In the genomic region with DNA sequence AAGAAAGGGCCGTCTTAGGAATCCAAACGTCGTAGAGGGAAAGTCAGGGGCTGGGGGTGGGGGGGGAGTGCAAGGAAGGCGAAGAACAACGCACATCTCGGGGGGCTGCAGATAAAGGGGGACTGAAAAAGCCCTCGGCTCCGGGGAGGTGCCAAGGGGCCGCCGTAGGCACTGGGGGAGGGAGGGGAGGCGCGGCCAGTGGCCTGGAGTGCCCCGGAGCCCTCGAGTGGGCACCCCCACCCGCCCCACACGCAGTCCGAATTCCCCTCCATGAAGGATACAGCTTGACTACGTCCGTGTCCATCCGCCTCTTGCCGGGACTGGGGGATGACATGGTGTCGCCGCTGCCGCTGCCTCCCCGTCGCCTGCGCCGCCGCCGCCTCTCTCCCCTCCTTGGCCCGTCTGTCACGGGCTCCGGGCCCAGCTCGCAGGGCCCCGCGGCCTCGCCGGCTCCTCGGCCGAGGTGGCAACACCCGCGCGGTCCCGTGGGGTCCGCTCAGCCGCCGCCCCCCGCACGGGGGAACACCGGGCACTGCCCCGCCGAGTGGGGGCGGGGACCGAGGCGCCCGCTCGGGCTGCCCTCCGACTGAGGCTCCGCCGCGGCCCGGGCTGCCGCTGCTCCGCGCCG, we compare ENCODE assay signal across 8 mouse cellular contexts. TPM values are rescaled to one million over a fixed set of nuclear protein-coding genes. Genes with fewer than 3 reads are reported as not detected.
DNase-seq lines count a peak whose midpoint lies in the region; ATAC-seq and TF ChIP-seq lines count a peak whose summit lies in the region.
"Not testable (repeated sequence)": the region's sequence is repeated elsewhere in the genome, so short reads cannot be mapped to it uniquely, and the experiment has no call there.

No protein-coding gene starts in this region.

- WGBS in hindbrain, embryonic 13.5 days = 0% methylated on average over 28 of the region's 66 CpGs
- under 1% methylated on average over 49 of the region's 66 CpGs for WGBS in lung, embryonic 15.5 days

- ATAC-seq in G1E (ENCODE audit: extremely low read depth, insufficient number of reproducible peaks, low FRiP score, poor library complexity, severe bottlenecking) = not testable (repeated sequence)
- ATAC-seq in hindbrain, embryonic 13.5 days (ENCODE audit: low FRiP score) = peak; percentile 40
- peak; percentile 58 for ATAC-seq in lung, embryonic 15.5 days (ENCODE audit: borderline replicate concordance, extremely low read depth, low FRiP score, low TSS enrichment)

- H3K36me3 ChIP-seq in G1E (replicated peaks); hindbrain, embryonic 13.5 days; lung, embryonic 15.5 days: not testable (repeated sequence)

- H3K4me1 ChIP-seq in G1E (ENCODE audit: insufficient read depth, low read depth, low read length) = peaks cover 70% of the 10 kb centered on the region
- H3K4me1 ChIP-seq in cortical plate, adult 2 months (ENCODE audit: control insufficient read depth, insufficient read depth, low read length) = not testable (repeated sequence)
- peaks cover 35% of the 10 kb centered on the region for H3K4me1 ChIP-seq in hindbrain, embryonic 13.5 days (replicated peaks)
- peaks cover 53% of the 10 kb centered on the region for H3K4me1 ChIP-seq in lung, embryonic 15.5 days

- DNase-seq in G1E (ENCODE audit: low spot score) = peak; percentile 42
- not testable (repeated sequence) for DNase-seq in gastrocnemius, adult 2 months; left cerebral cortex, adult 2 months (ENCODE audit: extremely low spot score in 1 of 2, low spot score in 2 of 2)
- DNase-seq in naive thymus-derived CD4-positive, alpha-beta T cell, adult 2 months (ENCODE audit: low read depth) = peak; percentile 48
- DNase-seq in testis, postnatal 10 days (ENCODE audit: low spot score) = peak; percentile 73

- TF ChIP-seq CTCF in G1E (IDR thresholded peaks at IDR 0.05; ENCODE audit: low read depth, low read length); cortical plate, adult 2 months (IDR thresholded peaks at IDR 0.05; ENCODE audit: extremely low read depth, insufficient read depth, low read length); gastrocnemius, adult 2 months (IDR thresholded peaks at IDR 0.05); left cerebral cortex, adult 2 months (IDR thresholded peaks at IDR 0.05): not testable (repeated sequence)

- H3K27ac ChIP-seq in cortical plate, adult 2 months (ENCODE audit: insufficient read depth, low read length) = peak overlapping the region; percentile 51
- peak overlapping the region; percentile 95 for H3K27ac ChIP-seq in gastrocnemius, adult 2 months
- peak overlapping the region; percentile 97 for H3K27ac ChIP-seq in hindbrain, embryonic 13.5 days
- H3K27ac ChIP-seq in left cerebral cortex, adult 2 months = peak overlapping the region; percentile 90
- H3K27ac ChIP-seq in lung, embryonic 15.5 days = peak overlapping the region; percentile 94

- peak overlapping the region; percentile 89 for H3K4me2 ChIP-seq in hindbrain, embryonic 13.5 days
- peak overlapping the region; percentile 85 for H3K4me2 ChIP-seq in lung, embryonic 15.5 days

- not testable (repeated sequence) for H3K27me3 ChIP-seq in G1E (ENCODE audit: insufficient read depth, low read length); hindbrain, embryonic 13.5 days; lung, embryonic 15.5 days

- intact Hi-C loops in gastrocnemius, adult 2 months (cut with DNase I) = loop anchor here (2.0 to 5.0 kb wide), 3 partner anchors 38 to 62 kb away; no protein-coding TSS in a partner anchor
- intact Hi-C loops in left cerebral cortex, adult 2 months (cut with DNase I) = loop anchor here (10.0 kb wide), 1 partner anchor 699 kb away; a partner anchor contains a TSS

- H3K9me3 ChIP-seq in G1E (replicated peaks); hindbrain, embryonic 13.5 days; lung, embryonic 15.5 days: not testable (repeated sequence)

- peak overlapping the region; percentile 96 for H3K9ac ChIP-seq in hindbrain, embryonic 13.5 days
- H3K9ac ChIP-seq in lung, embryonic 15.5 days = peak overlapping the region; percentile 82

- TF ChIP-seq POLR2A in cortical plate, adult 2 months (IDR thresholded peaks at IDR 0.05; ENCODE audit: extremely low read depth, insufficient read depth, low read length) = not testable (repeated sequence)

- H3K4me3 ChIP-seq in G1E (ENCODE audit: low read depth, low read length) = peak overlapping the region; percentile 79
- H3K4me3 ChIP-seq in cortical plate, adult 2 months (ENCODE audit: insufficient read depth, low read length) = peak overlapping the region; percentile 49
- peak overlapping the region; percentile 84 for H3K4me3 ChIP-seq in gastrocnemius, adult 2 months
- peak overlapping the region; percentile 81 for H3K4me3 ChIP-seq in hindbrain, embryonic 13.5 days
- H3K4me3 ChIP-seq in left cerebral cortex, adult 2 months = peak overlapping the region; percentile 79
- H3K4me3 ChIP-seq in lung, embryonic 15.5 days = peak overlapping the region; percentile 80

RNA-seq across cellular contexts. Expression of a gene that starts 0.5 kb away (rescaled TPM):
- total RNA-seq in G1E (2014; fragmentation: Nextera tagmentation) (32.0 and 48.0 TPM in 2 replicates), G1E (2017) (17.0 and 23.0 TPM in 2 replicates)
- 38.7 and 56.7 TPM in 2 replicates for polyA plus RNA-seq in G1E (2012)
- 71.3 and 72.4 TPM in 2 replicates for polyA plus RNA-seq in cortical plate, adult 2 months (2012; rRNA removed)
- total RNA-seq in gastrocnemius, adult 2 months (2021) = 10 to 100 TPM; 39.6 to 81.2 TPM
- 58.1 and 61.0 TPM in 2 replicates for polyA plus RNA-seq in hindbrain, embryonic 13.5 days (2015; fragmentation: Nextera tagmentation; extraction: Ambion mirVana)
- total RNA-seq in left cerebral cortex, adult 2 months (2021) = 10 to 100 TPM; 90.5 to 92.1 TPM
- polyA plus RNA-seq in lung, embryonic 15.5 days (2015; fragmentation: Nextera tagmentation; extraction: Ambion mirVana) = 39.7 and 40.1 TPM in 2 replicates
